In genomic region chr4:59407766-59408165, GRCm38 (mm10) we compare ENCODE assay signal across 16 mouse cellular contexts.
"Had no signal": no experiment of that assay in that cellular context is flagged by ENCODE, and none has a peak within 500 bp of the region (broad histone marks: within the 10 kb centered on the region; RNA-seq: fewer than 3 reads in every experiment).

No protein-coding gene starts in this region.

- H3K36me3 ChIP-seq: limb, embryonic 15.5 days; midbrain, embryonic 15.5 days; neural tube, embryonic 13.5 days had no signal

- H3K4me2 ChIP-seq: kidney, embryonic 15.5 days; limb, embryonic 15.5 days; liver, embryonic 15.5 days; midbrain, embryonic 11.5 days; midbrain, embryonic 15.5 days; neural tube, embryonic 13.5 days had no signal

- H3K27me3 ChIP-seq: kidney, embryonic 15.5 days; limb, embryonic 15.5 days; liver, embryonic 15.5 days; megakaryocyte, embryonic 14.5 days; midbrain, embryonic 15.5 days; neural tube, embryonic 13.5 days had no signal

- H3K9me3 ChIP-seq: kidney, embryonic 15.5 days; limb, embryonic 15.5 days; liver, embryonic 15.5 days; megakaryocyte, embryonic 14.5 days; midbrain, embryonic 15.5 days; neural tube, embryonic 13.5 days had no signal

- H3K27ac ChIP-seq: kidney, embryonic 15.5 days; left cerebral cortex, adult 2 months; limb, embryonic 15.5 days; liver, embryonic 15.5 days; midbrain, embryonic 15.5 days; neural tube, embryonic 13.5 days had no signal

- ATAC-seq: midbrain, embryonic 15.5 days had no signal

- H3K9ac ChIP-seq: kidney, embryonic 15.5 days; limb, embryonic 15.5 days; liver, embryonic 15.5 days; midbrain, embryonic 15.5 days; neural tube, embryonic 13.5 days had no signal

- H3K4me3 ChIP-seq: kidney, embryonic 15.5 days; left cerebral cortex, adult 2 months; limb, embryonic 15.5 days; liver, embryonic 15.5 days; megakaryocyte, embryonic 14.5 days; midbrain, embryonic 15.5 days; neural tube, embryonic 13.5 days had no signal

- DNase-seq: kidney, adult 2 months; kidney, postnatal 14 days; lung, postnatal 4 days; retina, postnatal 1 day; right cerebral cortex, postnatal 4 days; spleen, adult 18-20 months; thymus, adult 2 months; thymus, postnatal 25 days had no signal

- H3K4me1 ChIP-seq: liver, embryonic 15.5 days; midbrain, embryonic 15.5 days; neural tube, embryonic 13.5 days had no signal
